Mouse (Mus musculus) liver, postnatal 0 days (tissue): ENCODE data around the gene Mrgprf.

Experiments
- CTCF ChIP-seq: sonication (generic); IDR thresholded peaks from 2 replicates; pipeline ENCODE4 v1.5.1; 2016; ENCODE audit warnings: antibody characterized with exemption, low read depth
- EP300 ChIP-seq: IDR thresholded peaks from 2 replicates; pipeline ENCODE4 v1.6.1; 2016; ENCODE audit warnings: antibody characterized with exemption, low read depth, mild to moderate bottlenecking

DNA sequence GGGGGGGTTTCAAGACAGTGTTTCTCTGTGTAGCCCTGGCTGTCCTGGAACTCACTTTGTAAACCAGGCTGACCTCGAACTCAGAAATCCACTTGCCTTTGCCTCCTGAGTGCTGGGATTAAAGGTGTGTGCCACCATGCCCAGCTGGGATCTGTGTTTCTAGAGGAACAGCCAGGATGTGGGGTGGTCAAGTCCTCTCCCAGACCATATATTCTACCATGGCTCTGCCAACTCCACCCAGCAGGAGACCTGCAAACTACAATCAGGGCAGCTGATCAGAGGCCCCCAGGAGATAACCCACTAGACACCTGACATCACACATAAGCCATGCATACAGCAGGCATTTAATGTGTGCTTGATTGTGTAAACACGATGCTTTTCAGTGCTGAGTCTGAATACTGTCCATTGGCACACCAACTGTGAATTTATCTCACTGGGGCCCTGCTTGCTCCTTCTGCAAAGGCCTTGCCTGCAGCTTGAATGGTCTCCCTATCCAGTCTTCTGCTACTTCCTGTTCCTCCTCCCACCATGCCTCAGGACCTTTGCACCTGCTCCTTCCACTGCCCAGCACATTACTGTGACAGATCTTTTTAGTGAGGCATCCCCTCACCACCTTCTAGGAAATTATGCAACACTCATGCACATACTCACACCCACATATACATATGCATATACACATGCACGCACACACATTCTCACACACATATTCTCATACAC lies 35.1 kb downstream of the Mrgprf start:
- TF ChIP-seq EP300 (no peak), CTCF (no peak)
